In the genomic region with DNA sequence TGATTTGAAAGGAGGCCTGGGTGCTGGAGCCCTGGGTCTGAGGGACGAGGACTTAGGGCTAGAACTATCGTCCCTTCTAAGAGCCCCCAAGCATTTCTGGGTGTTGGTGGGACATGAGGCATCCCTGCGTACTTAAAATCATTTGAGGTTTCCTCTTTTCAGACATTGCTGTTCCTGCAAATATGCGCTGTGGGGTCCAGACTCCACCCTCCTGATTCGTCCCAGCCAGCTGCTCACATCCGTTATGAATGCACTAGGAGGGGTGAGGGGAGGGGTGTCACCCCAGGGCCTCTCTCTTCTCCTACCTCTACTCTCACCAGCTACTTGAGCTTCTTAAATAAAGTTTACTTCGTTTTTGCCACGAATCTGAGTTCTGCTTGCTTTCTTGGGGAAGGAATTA, we compare ENCODE assay signal across 10 mouse cellular contexts. TPM values are rescaled to one million over a fixed set of nuclear protein-coding genes. Genes with fewer than 3 reads are reported as not detected.
A peak's percentile ranks its signal among the peaks of the same experiment; 100 is the strongest.
DNase-seq lines count a peak whose midpoint lies in the region; ATAC-seq and TF ChIP-seq lines count a peak whose summit lies in the region.
"Had no signal": no experiment of that assay in that cellular context is flagged by ENCODE, and none has a peak within 500 bp of the region (broad histone marks: within the 10 kb centered on the region; RNA-seq: fewer than 3 reads in every experiment).

No protein-coding gene starts in this region.

- no peaks in the 10 kb centered on the region for H3K9me3 ChIP-seq in megakaryocyte, embryonic 14.5 days
- no peaks in the 10 kb centered on the region for H3K9me3 ChIP-seq in liver, postnatal 0 days (ENCODE audit: low read length)
- H3K9me3 ChIP-seq: heart, embryonic 10.5 days had no signal

- no peak for TF ChIP-seq CTCF in liver, postnatal 0 days (IDR thresholded peaks at IDR 0.05; ENCODE audit: low read depth)

- peak overlapping the region; percentile 59; the same call in 1 of the 2 replicates for H3K27ac ChIP-seq in liver, postnatal 0 days (ENCODE audit: low read depth)
- H3K27ac ChIP-seq: heart, embryonic 10.5 days had no signal

- H3K4me3 ChIP-seq in megakaryocyte, embryonic 14.5 days (replicated peaks), result peak overlapping the region; percentile 33
- peak overlapping the region; percentile 18; the same call in 1 of the 2 replicates for H3K4me3 ChIP-seq in liver, postnatal 0 days (ENCODE audit: low read depth, low read length)
- H3K4me3 ChIP-seq: heart, embryonic 10.5 days had no signal

- peaks cover 39% of the 10 kb centered on the region for H3K4me1 ChIP-seq in megakaryocyte, embryonic 14.5 days
- peaks cover 26% of the 10 kb centered on the region for H3K4me1 ChIP-seq in liver, postnatal 0 days (ENCODE audit: insufficient read depth)

- H3K9ac ChIP-seq in liver, postnatal 0 days (replicated peaks), result peak overlapping the region; percentile 48; the same call in 1 of the 2 replicates

- no peak for TF ChIP-seq EP300 in liver, postnatal 0 days (IDR thresholded peaks at IDR 0.05; ENCODE audit: low read depth)

- 44% methylated on average over 8 of the region's 8 CpGs for WGBS in liver, postnatal 0 days (ENCODE audit: insufficient replicate concordance)

- H3K27me3 ChIP-seq in megakaryocyte, embryonic 14.5 days (replicated peaks), result peaks cover 4% of the 10 kb centered on the region
- peaks cover 6% of the 10 kb centered on the region; the same call in 1 of the 2 replicates for H3K27me3 ChIP-seq in liver, postnatal 0 days (ENCODE audit: insufficient read depth, low read length)

- ATAC-seq in megakaryocyte, adult 5-6 weeks (ENCODE audit: poor library complexity, severe bottlenecking), result no peak
- ATAC-seq in common myeloid progenitor, adult 5-6 weeks (replicated peaks; ENCODE audit: low read depth, poor library complexity, severe bottlenecking), result peak; percentile 41
- ATAC-seq in liver, postnatal 0 days, result no peak

- DNase-seq in liver, postnatal 0 days, result no peak
- peak; percentile 83 for DNase-seq in thymus, postnatal 14 days
- no peak for DNase-seq in embryo, embryonic 11 days
- no peak for DNase-seq in testis, postnatal 14 days (ENCODE audit: low spot score)
- DNase-seq in kidney, postnatal 4 days, result no peak

- H3K4me2 ChIP-seq in liver, postnatal 0 days (ENCODE audit: low read depth, low read length), result peak overlapping the region; percentile 59

- peaks cover 16% of the 10 kb centered on the region for H3K36me3 ChIP-seq in megakaryocyte, embryonic 14.5 days (replicated peaks; ENCODE audit: low read length)
- peaks cover 7% of the 10 kb centered on the region; the same call in 1 of the 2 replicates for H3K36me3 ChIP-seq in liver, postnatal 0 days (replicated peaks; ENCODE audit: insufficient read depth, low read length)

RNA-seq across cellular contexts. Expression of a gene that starts 2.0 kb away (rescaled TPM):
- 2.0 and 8.9 TPM in 2 replicates for polyA plus RNA-seq in megakaryocyte, embryonic 14.5 days (2012; ENCODE audit: insufficient read depth, low replicate concordance)
- total RNA-seq in megakaryocyte, adult 5-6 weeks (2015), result 1.0 and 1.2 TPM in 2 replicates
- total RNA-seq in megakaryocyte, adult 5-6 weeks (2017), result 3.7 and 4.0 TPM in 2 replicates
- total RNA-seq in common myeloid progenitor, adult 5-6 weeks (2017), result 9.6 and 14.7 TPM in 2 replicates
- 0.12 and 0.25 TPM in 2 replicates for polyA plus RNA-seq in liver, postnatal 0 days (2015; fragmentation: Nextera tagmentation; extraction: Ambion mirVana)
- polyA plus RNA-seq: forebrain, embryonic 16.5 days; heart, embryonic 10.5 days had no signal

RNA-seq across cellular contexts. Expression of a gene that starts 21.1 kb away (rescaled TPM):
- 0.30 TPM in 1 of 2 replicates, not detected in the other for polyA plus RNA-seq in megakaryocyte, embryonic 14.5 days (2012; ENCODE audit: insufficient read depth, low replicate concordance)
- total RNA-seq in megakaryocyte, adult 5-6 weeks (2015), result 0.16 and 0.27 TPM in 2 replicates
- total RNA-seq in megakaryocyte, adult 5-6 weeks (2017), result 0.08 and 0.22 TPM in 2 replicates
- not detected in 2 replicates for total RNA-seq in common myeloid progenitor, adult 5-6 weeks (2017)
- polyA plus RNA-seq in liver, postnatal 0 days (2015; fragmentation: Nextera tagmentation; extraction: Ambion mirVana), result 0.13 and 0.15 TPM in 2 replicates

RNA-seq across cellular contexts. Expression of a gene that starts 21.2 kb away (rescaled TPM):
- 14.5 and 17.5 TPM in 2 replicates for polyA plus RNA-seq in megakaryocyte, embryonic 14.5 days (2012; ENCODE audit: insufficient read depth, low replicate concordance)
- total RNA-seq in megakaryocyte, adult 5-6 weeks (2015), result 148 and 171 TPM in 2 replicates
- 59.2 and 67.7 TPM in 2 replicates for total RNA-seq in megakaryocyte, adult 5-6 weeks (2017)
- 13.2 and 14.6 TPM in 2 replicates for total RNA-seq in common myeloid progenitor, adult 5-6 weeks (2017)
- 39.7 and 40.9 TPM in 2 replicates for polyA plus RNA-seq in liver, postnatal 0 days (2015; fragmentation: Nextera tagmentation; extraction: Ambion mirVana)

RNA-seq across cellular contexts. Expression of a gene that starts 27.8 kb away (rescaled TPM):
- polyA plus RNA-seq in megakaryocyte, embryonic 14.5 days (2012; ENCODE audit: insufficient read depth, low replicate concordance), result not detected in 2 replicates
- not detected in 2 replicates for total RNA-seq in megakaryocyte, adult 5-6 weeks (2015)
- not detected in 2 replicates for total RNA-seq in megakaryocyte, adult 5-6 weeks (2017)
- total RNA-seq in common myeloid progenitor, adult 5-6 weeks (2017), result not detected in 2 replicates
- polyA plus RNA-seq in liver, postnatal 0 days (2015; fragmentation: Nextera tagmentation; extraction: Ambion mirVana), result not detected in 2 replicates
